Mouse (Mus musculus): ENCODE results near the gene Dchs2.

Dchs2 gene

DNA sequence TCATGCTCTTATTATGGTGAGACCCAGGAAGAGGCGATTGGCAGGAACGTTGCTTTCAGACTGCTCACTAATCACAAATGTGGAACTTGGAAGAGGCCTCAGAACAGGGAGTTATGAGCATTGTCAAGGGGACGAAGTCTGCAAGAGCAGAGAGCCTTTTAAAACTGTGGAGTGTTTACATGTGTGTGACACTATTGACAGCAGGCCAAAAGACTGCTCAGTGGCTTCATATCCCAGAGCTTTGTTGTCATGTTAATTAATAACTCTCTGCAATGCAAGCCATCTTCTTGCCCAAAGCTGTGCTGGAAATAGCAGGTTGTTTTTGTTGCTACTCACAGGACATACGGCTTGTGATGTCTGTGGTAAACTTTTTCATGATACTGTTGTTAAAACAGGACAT, 27.9 kb downstream of the Dchs2 start:
- DNase-seq (ENCODE audit: low spot score in 2 of 2): no peak

DNA sequence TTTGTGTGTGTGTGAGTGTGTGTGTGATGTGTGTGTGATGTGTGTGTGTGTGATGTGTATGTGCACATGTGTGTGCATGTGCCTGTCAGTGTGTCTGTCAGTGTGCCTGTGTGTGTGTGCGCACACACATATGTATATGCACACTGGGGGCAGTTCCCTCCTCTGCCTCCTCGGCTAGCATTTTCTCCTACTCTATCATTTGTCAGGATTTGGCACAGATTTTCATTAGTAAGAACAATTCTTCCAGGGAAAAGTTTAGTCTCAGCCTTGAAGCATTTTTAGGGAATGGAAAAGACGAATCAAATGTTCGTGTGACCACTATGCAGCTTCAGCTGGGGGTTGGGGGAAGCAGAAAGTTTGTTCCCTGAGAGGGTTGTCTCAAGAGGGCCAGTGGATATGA, 28.4 kb downstream of the Dchs2 start:
- DNase-seq (ENCODE audit: low spot score in 2 of 2): no peak

DNA sequence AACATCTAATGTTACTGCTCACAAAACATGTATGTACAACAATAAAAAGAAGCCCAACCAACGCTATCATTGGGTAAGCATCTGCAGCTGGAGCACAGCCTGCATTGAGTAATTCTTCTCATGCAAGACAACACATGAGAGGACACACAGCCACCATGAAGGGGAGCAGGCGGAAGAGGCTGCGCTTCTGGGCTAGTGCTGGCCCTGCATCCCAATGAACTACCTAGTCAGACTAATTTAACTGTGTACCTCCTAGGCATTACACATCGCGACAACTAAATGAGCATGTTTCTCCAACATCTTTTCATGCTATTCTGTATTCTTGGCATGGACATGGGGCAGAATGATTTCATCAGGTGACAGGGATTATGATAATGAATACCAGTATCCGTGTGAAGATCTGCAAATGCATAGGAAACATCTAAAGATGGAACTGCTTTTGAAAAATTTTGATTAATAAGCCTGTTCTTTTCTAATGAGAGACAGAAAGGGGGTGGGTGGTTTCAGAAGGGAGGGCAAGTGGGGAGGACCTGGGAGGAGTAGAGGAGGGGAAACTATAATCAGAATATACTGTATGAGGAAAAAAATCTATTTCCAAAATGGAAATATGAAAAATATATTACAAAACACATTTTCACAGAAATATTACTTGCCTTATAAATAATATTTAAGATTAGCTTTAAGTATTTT, 33.9 kb downstream of the Dchs2 start:
- DNase-seq (ENCODE audit: low spot score in 2 of 2): no peak

DNA sequence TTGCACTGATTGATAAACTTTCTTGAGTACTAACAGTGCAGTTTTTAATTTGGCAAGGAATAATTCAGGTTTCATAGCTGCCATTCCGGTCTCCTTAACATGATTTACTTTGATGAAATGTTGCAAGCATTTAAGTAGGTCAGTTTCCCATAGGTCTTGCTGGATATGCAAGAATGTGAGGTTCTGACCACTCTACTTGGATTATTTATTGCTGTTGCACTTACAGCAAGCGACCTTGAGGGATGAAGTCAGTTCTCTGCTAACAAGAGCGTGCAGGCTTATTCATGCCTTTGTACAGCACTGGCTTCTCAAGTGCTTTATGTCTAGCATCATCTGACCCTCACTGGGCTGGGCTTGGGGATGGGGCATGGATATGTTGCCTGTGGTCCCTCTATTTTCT, 35.9 kb downstream of the Dchs2 start:
- no peak for DNase-seq (ENCODE audit: low spot score in 2 of 2)

DNA sequence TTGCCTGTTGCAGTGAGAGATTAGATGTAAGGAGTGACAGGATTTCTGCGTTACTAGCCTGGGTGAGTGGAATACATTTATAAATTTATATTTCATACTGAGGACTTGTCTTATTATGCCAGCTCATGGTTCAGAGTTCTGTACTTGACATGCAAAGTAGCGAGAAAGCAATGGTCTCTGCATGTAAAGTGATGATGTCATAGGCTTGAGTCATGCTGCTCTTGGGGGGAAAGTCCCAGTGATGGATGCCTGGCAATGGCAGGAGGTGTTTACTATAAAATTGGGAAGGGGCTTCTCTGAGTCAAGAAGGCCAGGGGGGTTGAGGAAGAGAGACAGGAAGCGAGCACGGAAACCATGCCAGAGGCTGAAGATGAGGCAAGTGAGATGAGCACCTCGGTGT, 57.8 kb downstream of the Dchs2 start:
- no peak for DNase-seq (ENCODE audit: low spot score in 2 of 2)

DNA sequence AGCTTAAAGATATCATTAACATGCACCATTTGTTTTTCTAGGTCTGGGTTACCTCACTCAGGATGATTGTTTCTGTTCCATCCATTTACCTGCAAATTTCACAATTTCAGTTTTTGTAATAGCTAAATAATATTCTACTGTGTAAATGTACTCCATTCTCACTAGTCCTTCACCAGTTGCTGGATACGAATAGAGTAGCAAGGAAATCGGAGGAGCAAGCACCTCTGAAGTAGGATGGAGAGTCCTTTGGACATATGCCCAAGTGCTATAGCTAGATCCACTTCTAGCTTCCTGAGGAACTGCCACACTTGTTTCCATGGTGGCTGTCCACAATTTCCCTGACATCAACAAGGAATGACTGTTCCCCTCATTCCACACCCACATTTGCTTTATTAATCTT, 63.5 kb downstream of the Dchs2 start:
- no peak for DNase-seq (ENCODE audit: low spot score in 2 of 2)

DNA sequence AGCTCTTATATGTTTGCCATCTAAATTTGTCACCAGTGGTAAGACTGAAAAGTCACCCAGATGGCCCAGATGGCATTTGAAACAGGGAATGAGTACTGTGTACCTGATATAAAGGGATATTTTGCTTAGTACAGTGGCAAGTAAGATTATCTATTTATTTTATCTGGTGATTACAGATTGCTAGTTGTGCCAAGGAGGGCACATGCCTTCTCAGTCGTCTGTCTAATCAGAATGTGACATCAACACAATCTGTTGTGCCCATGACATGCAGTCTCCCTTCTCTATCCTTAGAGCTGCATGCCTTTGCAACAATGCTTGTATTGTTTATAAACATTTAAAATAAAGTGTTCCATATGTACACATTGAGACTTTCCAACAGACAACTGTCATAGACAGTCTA, 64.7 kb downstream of the Dchs2 start:
- DNase-seq (ENCODE audit: low spot score in 2 of 2): no peak

DNA sequence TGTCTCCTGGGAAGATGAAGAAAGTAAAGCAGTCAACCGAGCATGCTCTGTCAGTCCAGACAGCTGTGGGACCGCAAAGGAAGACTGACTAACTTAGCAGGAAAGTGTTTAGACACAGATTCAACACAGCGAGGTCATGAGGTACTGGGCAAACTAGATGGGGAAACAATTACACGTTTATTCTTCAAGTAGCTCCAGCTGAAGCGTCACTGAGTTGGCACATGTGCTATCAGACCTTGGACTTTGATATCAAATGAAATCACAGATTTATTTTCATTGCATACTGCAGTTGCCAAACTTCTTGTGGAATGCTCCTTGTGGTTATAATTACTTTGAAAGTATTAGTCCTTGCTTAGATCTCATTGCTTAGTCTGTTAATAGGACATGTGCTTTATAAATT, 67.2 kb downstream of the Dchs2 start:
- no peak for DNase-seq (ENCODE audit: low spot score in 2 of 2)

DNA sequence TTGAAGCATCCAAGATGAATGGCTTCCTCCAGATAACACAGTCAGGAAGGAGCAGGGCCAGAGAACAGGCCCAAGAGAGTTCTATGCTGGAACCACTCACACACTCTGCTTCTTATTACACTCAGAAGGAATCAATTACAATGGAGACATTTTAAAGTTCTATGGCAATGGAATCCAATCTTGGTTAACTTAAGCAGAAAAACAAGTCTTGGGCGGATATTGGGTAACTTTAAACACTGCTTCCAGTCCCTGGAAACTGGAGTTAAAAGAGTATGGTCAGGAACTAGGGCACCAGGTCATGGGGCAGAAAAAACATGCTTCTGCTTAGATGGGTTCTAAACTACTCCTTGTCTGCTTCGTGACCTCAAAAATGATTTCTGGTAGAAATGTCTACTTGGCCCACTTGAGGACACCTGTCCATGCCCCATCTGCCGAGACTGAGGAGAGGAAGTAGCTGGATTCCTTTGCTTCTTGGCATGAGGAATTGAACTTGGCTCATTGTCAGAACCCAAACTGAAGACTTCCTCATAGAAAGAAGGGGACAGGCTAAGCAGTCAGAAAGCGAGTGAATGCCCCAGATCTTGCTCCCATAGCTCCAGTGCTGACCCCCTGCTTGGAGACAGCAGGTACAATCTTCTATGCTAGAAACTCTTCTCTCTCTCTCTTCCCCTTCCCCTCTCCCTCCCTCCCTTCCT, 73.7 kb downstream of the Dchs2 start:
- no peak for DNase-seq (ENCODE audit: low spot score in 2 of 2)

DNA sequence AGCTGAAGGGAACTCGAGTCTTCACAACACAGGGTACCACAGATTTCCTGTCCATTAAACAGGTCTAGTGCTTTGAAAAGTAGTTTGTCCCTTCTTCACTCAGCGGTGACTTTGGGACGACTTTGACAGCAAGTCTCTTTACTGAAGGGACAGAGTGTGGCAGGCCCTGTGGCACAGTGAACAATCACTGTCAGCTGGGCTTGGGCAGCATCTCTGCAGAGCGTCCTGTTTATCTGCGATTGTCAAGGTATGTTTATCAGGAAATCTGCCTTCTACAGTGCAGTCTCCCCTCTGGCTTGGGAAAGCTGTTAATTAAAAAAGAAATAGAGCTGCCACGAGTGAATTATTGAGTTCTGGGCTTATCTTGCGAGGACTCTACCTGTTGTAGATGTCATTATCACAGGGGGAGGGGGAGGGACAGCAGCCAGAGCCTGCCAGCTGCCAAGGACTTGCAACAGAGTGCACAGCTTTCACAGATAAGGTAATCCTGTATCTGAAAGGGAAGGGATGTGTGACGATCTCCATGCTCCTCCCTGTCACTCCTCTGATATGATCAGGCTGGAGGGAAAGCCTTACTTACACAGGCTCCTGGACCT, 77.4 kb downstream of the Dchs2 start:
- DNase-seq (ENCODE audit: low spot score in 2 of 2): no peak

DNA sequence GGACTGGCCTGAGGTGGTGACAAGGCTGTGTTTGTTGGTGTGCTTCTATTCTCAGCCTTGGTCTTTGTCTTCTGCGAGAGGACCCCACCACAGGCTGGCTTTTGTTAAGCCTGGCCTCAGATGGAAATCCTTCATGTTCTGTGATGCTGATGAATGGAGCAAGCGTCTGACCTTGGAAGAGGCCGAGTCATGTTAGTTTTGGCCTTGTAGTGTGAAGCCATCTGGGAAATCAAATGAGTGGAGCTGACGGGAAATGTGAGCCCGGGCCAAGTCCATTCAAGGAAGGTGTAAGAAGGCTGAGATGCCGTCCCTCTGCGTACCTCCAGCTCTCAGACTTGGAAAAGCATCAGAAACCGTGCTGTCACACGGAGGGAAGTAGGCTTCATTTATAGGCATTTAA, 81.9 kb downstream of the Dchs2 start:
- no peak for DNase-seq (ENCODE audit: low spot score in 2 of 2)

DNA sequence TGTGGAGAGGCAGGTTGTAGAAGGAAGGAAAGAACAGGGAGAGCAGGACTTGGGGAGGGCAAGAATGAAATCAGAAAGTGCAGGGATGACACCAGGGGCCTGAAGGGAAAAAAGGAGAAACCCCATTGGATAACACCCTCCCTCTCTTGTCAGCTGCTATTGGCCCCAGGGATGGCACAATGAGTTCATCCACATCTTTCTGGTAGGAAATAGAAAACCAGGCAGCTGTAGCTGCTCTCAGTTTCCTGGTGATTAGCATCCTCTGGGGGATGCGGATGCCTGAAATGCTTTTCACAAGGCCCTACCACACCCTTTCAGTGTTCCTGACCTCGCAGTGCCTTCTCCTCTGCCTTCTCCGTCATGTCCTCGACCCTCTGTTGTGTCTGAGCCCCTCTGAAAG, 82.5 kb downstream of the Dchs2 start:
- no peak for DNase-seq (ENCODE audit: low spot score in 2 of 2)

DNA sequence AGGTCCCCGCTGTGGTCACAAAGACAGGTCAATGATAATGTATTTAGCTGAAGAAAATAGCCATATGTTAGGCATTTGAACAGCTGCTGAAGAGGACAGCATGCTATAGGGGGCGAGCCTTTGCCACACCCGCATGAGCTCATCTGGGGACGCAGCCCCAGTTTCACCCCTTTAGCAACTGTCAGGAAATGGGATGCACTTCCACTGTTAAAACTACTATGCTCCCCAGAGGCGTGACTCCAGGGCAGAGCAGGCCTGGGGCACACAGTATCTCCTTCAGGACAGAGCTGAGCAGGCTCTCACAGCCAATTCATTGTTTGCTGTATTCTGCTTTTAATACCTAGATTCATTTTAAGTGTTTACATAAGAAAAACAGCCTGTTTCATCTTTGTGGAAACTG, 84.2 kb downstream of the Dchs2 start:
- no peak for DNase-seq (ENCODE audit: low spot score in 2 of 2)

DNA sequence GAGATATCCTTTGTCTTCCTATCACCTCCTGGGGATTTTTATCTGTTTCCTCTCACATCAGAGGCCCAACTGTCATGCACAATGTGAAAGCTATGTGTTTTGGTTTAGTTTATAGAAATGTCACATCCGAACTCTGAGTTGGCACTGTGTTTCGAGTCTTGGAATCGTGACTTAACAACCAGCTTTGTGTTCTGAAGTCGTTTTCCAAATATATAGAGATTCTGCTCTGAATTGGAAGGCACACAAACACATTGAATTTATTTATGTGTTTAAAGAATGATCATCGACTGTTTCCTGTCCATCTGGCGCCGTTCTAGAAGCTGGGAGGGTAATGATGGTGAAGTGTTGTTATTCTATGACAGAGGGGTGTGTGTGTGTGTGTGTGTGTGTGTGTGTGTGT, 84.8 kb downstream of the Dchs2 start:
- DNase-seq (ENCODE audit: low spot score in 2 of 2): no peak

DNA sequence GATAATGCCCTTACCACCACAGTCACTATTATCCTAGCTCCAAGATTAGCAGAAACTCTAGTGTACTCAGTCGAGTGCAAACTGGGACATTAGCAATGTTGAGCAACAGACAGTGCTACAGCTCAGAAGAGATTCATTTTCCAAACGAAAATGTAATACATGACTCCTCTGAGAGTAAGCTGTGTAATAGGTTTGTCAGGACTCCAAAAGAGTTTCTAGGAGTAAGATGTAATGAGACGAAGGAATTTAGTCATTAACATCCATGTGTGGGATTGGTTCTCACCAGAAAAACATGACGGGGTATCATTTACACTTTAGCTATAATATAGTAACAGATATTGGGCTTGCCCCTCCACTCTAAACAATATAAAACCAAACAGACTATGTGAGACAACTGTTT, 90.3 kb downstream of the Dchs2 start:
- no peak for DNase-seq (ENCODE audit: low spot score in 2 of 2)

DNA sequence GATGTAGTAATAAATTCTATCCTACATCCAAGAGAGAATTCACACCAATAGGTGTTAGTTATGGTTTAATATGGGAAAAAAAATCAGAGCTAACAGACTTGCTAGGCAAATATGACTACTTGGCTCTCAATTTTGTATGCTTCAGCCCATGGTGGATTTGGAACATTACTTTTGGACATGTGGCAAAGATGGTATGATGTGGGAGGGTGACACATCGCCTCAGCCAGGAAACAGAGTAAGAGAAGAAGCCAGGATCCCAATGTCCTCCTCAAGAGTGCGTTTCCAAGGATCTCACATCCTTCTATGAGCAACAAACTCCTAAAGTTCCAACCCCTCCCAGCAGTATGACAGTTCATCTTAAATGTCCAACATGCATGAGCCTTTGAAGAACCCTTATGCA, 92.4 kb downstream of the Dchs2 start:
- DNase-seq (ENCODE audit: low spot score in 2 of 2): no peak

DNA sequence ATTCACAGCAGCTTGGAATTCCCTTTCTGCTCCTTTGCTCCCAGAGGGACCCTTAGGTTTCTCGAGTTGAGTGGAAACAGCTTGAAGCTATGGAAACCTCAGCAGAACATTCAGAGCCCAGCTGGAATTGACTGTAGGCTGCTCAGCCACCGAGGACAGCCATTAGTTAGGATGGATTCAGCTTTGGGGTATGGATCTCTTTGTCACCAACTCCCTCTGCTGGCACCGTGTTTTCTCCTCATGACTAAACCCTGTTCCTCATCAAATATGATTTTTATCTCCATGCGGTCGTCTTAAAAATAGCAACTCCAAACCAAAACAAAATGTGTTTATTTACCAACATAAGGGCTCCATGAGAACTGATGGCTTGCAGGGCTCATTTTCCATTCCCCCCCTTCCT, 94.4 kb downstream of the Dchs2 start:
- DNase-seq (ENCODE audit: low spot score in 2 of 2): peak in 1 of 2 experiments; percentile 12

DNA sequence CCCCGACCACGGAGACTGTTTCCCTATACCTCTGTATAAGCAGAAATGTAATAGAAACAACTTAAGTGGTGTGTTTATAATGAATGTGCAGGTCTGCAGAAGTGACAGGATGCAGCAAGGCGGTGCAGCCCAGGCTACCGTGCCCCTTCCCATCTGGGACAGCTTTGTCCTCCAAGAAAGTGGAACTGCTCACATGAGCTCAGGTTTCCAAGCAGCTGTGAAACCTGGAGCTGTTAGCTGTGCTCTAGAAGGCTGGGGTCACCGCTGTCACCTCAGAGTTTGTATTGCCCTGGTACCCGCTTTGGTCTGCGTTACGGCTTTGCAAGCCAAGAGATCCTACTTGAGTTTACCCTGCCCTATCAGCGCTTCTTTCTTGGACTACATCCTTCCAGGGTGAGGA, 100.6 kb downstream of the Dchs2 start:
- no peak for DNase-seq (ENCODE audit: low spot score in 2 of 2)

DNA sequence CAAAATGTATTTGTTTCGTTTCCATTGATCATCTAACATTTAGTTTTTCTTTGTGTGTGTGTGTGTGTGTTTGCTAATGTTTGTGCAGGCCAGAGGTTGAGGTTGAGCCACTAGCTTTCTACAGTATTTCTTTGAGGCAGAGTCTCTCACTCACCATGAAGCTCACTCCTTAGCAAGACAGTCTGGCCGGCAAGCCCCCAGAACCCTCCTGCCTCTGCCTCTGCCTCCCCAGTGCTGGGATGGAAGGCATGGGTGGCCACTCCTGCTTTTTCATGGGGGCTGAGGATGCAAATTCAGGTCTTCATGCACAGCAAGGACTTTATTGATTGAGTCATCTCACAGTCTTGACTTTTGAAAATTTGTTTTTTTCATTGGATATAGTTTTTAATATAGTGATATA, 102.6 kb downstream of the Dchs2 start:
- DNase-seq (ENCODE audit: low spot score in 2 of 2): no peak

DNA sequence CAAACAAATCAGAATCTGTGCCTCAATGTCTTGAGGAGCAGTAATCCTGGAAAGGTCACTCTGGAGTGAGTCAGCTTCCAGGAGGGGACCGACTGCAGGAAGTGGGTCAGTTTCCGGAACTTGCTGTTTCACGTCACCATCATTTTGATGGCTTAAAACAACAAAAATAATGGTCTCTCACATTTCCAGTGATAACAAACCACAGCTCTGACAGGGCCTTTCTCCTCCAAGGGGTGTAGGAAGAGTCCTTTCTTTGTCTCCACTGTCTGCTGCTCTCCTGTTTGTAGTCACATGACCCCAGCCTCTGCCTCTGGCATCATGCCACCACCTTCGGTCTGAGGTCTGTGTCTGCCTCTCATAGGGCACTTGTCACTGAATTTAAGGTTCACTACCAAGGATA, 106.7 kb downstream of the Dchs2 start:
- DNase-seq (ENCODE audit: low spot score in 2 of 2): no peak

DNA sequence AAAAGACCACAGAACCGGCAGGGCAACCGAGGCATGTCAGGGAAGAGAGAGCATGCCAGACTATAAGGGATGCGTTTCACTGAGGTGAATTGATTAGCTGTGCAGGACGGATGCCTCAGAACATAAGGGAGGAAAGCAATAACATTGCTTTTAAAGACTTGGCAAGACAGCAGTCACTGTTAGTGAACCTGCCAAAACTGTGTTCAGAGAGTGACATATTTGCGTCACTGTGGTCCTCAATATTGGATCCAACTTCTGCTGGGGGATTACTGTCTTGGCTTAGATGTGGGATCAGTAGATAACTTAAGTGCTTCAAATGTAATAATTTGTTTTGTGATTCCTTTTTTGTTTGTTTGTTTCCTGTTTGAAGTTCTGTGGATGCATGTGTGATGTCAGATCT, 107.3 kb downstream of the Dchs2 start:
- DNase-seq (ENCODE audit: low spot score in 2 of 2): no peak

DNA sequence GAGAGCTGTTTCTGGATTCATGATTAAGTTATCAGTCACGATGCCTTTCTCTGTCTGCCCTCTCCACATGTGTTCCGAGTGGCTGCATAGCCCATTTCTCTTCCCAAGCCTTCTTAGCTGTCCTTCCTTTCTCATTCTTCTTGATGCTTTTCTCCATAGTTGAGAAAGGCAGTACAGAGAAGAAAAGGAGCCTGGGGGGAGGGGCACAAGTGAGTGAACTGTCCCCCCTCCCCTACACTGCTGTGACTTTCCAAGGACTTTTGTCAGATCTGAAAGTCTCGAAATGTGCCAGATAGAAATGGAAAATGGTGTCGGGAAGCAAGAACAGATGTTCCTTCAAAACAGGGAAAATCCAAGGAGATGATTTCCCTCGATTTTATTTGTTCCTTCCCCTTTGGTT, 118.8 kb downstream of the Dchs2 start:
- no peak for DNase-seq (ENCODE audit: low spot score in 2 of 2)

DNA sequence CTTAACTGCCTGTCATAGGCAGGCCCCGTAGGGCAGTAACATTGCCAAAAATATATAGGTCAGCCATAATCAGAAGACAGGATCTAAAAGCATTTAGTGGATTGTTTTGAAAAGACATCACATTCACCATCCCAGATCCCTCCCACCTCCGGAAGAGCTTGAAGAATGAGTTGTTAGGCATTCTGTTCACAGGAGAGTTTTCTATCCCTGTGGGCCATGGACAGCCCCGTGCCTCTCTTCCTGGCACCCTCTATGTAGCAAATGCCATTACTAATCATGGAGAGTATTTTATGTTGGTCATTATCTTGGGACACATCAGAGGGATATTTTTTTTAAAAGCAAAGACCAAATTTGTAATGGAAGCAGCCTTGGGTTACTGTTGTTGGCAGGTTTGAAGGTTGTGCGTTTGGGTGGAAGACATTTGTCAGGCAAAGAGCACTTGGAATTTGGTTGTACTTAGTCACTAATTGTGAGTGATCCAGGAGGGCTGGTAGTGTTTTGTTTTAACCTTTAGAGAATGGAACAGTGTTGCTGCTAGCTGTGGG, 122.3 kb downstream of the Dchs2 start:
- no peak for DNase-seq (ENCODE audit: low spot score in 2 of 2)

Data from frontal cortex, postnatal 25 days (tissue).